Mouse (Mus musculus): ENCODE results near the gene C530025M09Rik.

DNA sequence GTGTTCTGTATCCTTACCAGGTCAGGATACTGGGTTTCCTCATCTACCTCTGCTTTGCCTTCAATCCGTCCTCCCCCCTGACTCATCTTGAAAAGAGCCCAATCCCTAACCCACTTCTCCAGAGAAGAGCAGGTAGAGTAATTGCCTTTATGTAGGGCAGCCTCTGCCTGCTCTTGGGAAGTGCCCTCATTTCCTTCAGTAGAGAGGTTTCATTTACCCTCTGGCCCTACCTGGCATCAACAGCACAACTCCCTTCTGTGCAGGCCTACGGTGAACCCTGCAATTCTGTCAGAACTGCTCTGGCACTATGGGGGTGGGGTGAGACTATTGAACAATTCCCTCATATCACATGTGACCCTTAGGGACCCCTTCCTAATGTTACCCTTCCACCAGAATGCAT lies 18.1 kb downstream of the C530025M09Rik start:
- TF ChIP-seq CTCF (conservative IDR thresholded peaks at IDR 0.05; ENCODE audit: low read length) (no peak), POU5F1 (IDR thresholded peaks at IDR 0.05; ENCODE audit: borderline replicate concordance, low read length) (no peak)
